Mouse (Mus musculus): ENCODE measurements around the gene Cmpk2.
A peak's percentile ranks its signal among the peaks of the same experiment; 100 is the strongest.
"Not testable (repeated sequence)": the region's sequence is repeated elsewhere in the genome, so short reads cannot be mapped to it uniquely, and the experiment has no call there.

Cmpk2 gene

GRCm38 (mm10) chr12:26469098-26470041 lies at the start of gene Cmpk2:
TSS of gene Cmpk2 (plus strand) at chr12:26469204.
- peak; percentile 79 for DNase-seq (ENCODE audit: low spot score)

DNA sequence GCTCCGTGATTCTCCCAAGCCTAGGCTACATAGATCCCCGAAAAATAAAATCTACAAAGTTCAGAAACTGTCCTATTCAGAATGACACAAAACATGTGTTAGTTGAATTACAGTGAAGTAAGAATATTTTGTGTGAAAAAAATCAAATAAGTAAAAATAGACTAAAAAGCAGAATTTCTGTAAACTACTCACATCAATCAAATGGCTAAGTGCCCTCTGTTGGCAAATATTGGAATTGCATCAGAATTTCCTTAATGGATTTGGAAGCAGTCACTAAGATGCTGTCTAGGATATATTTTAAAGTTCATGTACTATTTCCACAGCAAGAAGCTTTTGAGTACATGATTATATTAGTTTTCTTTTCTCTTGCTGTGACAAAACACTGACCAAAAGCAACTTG lies 44.2 kb upstream of the Cmpk2 start:
- no peak for DNase-seq (ENCODE audit: low spot score)

DNA sequence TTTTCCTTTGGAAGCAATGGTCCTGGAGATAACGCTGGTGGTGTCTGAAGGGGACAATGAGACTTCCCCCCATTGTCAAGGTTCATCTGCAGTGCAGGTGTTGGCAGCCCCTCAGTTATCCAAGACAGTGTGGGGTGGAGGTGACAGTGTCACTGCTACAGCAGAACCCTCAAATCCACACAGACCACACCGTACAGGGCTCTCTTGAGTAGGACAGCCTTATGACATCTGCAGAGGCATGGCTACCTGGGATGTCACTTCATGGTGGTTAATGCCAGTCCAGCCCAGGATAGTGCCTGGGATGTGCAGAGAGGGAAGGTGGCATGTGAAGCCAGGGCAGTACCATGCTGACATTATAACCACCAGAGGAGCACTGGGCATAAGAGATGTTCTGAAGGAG lies 40.2 kb upstream of the Cmpk2 start:
- not testable (repeated sequence) for DNase-seq (ENCODE audit: low spot score)

DNA sequence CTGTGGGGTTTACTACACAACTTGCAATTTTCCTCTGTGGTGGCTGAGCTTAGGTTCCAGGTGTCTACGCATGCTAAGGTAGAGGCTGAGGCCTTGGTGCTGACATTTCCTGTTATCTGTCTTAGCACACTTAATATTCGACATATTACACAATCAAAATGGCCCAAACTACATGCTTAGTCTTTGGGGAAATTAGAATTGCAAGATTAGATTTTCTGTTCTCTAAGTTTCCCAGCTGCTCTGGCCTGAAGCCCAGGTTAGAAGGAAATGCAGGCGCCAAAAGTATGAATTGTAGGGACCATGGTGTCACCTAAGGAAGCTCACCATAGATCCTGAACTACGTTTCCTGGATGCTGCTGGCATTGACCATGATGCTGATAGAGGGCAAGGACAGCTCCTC lies 32.7 kb upstream of the Cmpk2 start:
- DNase-seq (ENCODE audit: low spot score), result no peak

GRCm38 (mm10) chr12:26437950-26438349 lies 31.1 kb upstream of the Cmpk2 start:
- no peak for DNase-seq (ENCODE audit: low spot score)

- no peak for DNase-seq (ENCODE audit: low spot score)
Observed at GRCm38 (mm10) chr12:26439366-26439765, 29.6 kb upstream of the Cmpk2 start.

DNA sequence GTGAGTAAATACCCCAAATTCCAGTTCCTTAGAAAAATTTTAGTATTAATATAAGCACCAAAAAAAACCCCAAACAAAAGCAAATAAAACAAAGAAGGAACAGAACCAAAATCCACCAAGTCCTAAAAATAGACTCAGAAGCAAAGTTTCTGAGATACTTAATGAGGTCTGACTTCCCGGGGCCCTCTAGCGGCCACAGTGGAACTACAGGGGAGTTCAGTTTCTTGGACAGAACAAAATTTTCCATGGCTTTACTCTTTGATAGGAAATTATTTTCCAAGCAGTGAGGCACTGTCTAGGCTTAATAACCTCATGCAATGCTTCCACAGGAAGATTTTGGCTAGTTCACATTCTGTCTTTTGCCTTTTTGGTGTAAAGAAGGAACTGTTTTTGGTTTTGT lies 24.9 kb upstream of the Cmpk2 start:
- DNase-seq (ENCODE audit: low spot score), result no peak

GRCm38 (mm10) chr12:26444511-26444910 lies 24.5 kb upstream of the Cmpk2 start:
- no peak for DNase-seq (ENCODE audit: low spot score)

GRCm38 (mm10) chr12:26446377-26447045 lies 22.5 kb upstream of the Cmpk2 start:
- DNase-seq (ENCODE audit: low spot score), result no peak

- DNase-seq (ENCODE audit: low spot score), result no peak
Observed at GRCm38 (mm10) chr12:26449483-26449882, 19.5 kb upstream of the Cmpk2 start.

- no peak for DNase-seq (ENCODE audit: low spot score)
Observed at GRCm38 (mm10) chr12:26451150-26451549, 17.9 kb upstream of the Cmpk2 start.

DNA sequence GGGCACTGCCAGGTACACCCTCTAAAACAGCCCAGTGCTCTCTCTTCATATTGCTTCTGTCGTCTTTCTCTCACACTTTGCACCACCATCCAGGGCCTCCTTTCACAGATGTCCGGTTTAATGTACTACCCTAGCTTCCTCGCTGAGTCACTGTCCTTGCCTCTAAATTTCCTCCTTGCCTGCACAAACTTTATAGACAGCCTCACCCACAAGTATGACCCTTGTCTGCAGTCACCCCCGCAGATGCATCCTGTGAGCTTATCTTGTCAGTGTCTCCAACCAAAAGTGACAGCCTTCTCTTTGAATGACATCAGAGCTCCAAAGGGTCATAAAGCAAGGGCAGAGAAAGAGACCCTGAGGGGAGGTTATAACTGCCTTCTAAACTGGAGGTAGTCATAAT lies 16.1 kb upstream of the Cmpk2 start:
- DNase-seq (ENCODE audit: low spot score), result no peak

- peak; percentile 57 for DNase-seq (ENCODE audit: low spot score)
Observed at GRCm38 (mm10) chr12:26454682-26455081, 14.3 kb upstream of the Cmpk2 start.

GRCm38 (mm10) chr12:26456028-26456698 lies 12.8 kb upstream of the Cmpk2 start, which contains the start of gene Rsad2:
TSS of gene Rsad2 (minus strand) at chr12:26456452.
- peak; percentile 81 for DNase-seq (ENCODE audit: low spot score)

- DNase-seq (ENCODE audit: low spot score), result no peak
Observed at GRCm38 (mm10) chr12:26460091-26460490, 8.9 kb upstream of the Cmpk2 start.

DNA sequence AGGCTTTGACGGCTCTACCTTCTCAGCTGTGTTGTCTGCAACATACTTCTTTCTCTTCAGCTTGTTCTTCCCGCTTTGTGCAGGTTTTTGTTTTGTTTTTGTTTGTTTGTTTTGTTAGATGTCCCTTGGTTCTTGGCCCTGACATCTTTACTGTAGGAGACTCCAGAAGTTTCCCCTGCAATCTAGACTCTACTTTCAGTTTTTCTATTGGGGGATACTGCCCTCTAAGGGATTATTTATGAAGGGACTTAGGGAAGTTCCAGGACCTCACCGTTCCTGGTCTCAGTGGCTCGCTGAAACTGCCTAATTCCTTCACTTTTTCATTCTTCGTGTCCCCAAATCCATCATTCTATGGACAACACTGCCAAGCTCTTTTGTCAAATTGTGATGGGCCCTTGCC lies 3.4 kb upstream of the Cmpk2 start:
- DNase-seq (ENCODE audit: low spot score), result no peak

- DNase-seq (ENCODE audit: low spot score), result no peak
Observed at GRCm38 (mm10) chr12:26470042-26470409, 1.0 kb downstream of the Cmpk2 start.

- no peak for DNase-seq (ENCODE audit: low spot score)
Observed at GRCm38 (mm10) chr12:26471376-26471775, 2.4 kb downstream of the Cmpk2 start.

DNA sequence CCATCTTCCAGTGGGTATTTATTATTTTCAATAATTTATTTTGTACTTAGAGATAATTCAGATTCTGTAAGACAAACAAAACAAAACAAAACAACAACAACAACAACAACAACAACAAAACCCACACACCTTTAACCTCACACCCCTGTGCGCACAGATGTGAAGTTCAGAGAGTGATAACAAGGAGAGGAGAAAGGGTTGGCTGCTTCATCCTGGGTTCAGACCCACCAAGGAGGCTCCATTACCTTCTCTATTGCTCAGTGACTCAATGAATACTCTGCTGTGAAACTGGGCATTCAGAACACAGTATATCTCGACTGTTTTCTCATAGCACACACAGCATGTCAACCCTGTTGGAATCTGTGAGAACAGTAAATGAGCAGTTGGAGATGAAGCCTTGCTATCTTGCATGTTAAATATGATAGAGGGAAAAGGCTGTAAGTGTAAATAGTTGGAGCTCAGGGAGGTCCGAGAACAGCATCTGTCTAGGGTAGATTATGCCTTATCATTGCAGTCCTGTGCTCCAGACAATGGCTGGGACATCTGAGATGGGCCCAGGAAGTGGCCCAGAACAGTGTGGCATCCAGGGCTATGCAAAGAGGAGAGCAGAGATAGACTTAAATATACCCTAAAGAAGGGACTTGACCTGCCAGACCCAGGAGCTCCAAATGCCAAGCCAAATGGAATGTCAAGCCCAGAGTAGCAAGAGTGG lies 3.9 kb downstream of the Cmpk2 start:
- DNase-seq (ENCODE audit: low spot score), result peak; percentile 22

DNA sequence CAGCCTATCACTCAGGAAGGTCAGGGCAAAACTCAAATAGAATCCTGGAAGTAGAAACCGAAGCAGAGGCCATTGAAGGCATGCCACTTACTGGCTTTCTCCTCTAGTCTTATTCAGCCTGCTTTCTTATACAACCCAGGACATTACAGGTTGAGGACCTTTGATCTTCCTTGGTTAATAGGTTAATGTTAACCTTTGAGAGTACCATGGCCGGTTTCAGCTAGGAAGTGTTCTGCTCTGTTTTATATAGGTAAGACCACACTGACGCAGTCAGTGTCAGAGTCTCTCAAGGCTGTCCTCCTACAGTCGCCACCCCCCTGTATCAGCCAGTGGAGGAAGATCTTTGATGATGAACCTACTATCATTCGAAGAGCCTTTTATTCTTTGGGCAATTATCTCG lies 4.7 kb downstream of the Cmpk2 start:
- DNase-seq (ENCODE audit: low spot score), result peak; percentile 21

DNA sequence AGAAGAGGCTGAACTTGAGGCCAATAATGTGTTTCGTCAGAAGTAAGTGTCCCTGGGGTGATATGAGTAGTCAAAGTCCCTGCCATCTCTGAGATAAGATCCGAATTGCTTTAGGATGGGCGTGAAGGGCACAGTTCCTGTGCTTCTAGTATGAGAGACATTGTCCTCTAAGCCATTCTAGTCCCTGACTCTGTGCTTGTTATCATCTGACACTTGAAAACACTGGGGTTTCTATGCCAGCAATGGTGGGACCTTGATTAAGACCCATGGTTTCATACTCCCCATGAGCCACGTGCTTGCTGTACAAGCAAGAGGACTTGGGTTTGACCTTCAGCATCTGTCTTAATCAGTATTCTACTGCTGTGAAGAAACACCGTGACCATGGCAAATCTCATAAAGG lies 8.2 kb downstream of the Cmpk2 start:
- no peak for DNase-seq (ENCODE audit: low spot score)

Measured in yolk sac, embryonic 10.5 days (tissue).